Mouse (Mus musculus) left cerebral cortex, adult 11 months (tissue): Measurements from ENCODE around the gene Stambp.

Experiments
- DNase-seq: peaks from one replicate; pipeline ENCODE4 v3.0.0; 2022; ENCODE audit warnings: low spot score

Gene Stambp

GRCm38 (mm10) chr6:83568901-83569862, 3.3 kb downstream of the Stambp start:
- no peak for DNase-seq

- no peak for DNase-seq
Observed at GRCm38 (mm10) chr6:83555972-83556371, 16.6 kb downstream of the Stambp start.

DNA sequence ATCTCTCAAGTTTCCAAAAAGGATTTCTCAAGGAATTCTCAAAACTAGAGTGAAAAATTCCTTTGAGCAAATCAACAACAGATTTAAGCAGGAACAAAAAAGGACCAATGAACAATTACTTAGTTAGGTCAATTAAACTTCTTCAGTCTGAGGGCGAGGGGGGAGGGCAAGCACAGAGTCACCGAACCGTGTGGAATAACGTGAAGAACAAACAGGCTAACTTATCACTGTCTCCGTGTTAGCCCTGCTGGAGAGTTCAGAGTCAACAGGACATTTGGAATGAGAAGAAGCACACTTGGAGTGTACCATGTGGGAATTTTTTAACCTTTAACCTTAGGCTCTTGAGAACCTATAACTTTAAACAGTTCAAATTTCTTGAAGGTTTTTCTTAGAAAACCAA, 24.2 kb downstream of the Stambp start:
- DNase-seq, result no peak

GRCm38 (mm10) chr6:83545778-83546177, 26.8 kb downstream of the Stambp start:
- peak; percentile 42 for DNase-seq

DNA sequence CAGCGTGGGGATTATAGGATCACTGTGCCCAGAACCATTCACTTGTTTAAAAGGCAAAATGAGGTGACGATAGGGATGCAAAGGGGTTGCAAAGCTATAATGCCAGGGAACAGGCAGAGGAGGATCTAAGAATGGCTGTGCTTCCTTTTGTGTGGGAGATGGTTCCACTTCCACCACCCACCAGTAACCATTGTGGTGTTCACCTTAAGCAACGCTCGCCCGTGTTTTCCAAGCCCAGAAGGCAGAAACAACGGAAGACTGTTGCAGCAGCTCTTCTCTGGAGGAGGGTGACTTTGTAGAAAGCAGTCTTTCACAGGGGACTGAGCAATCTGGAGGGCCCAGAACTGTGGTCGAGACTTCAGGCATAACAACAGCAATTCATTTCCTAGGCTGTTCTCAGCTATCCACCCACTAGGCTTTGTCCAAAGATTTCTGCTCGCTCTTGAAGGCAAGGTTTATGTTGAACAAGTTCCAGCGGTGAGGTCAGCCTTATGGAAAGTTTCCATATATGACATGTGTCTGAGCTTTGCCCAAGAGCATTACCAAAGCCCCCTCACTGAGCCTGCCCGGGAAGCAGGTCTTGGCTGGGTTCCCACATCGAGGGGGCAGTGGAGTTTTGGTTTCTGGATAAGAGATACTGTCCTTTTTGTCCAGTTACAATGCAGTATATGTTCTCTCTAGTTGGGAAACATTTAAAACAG, 30.6 kb downstream of the Stambp start:
- no peak for DNase-seq

GRCm38 (mm10) chr6:83540017-83540416, 32.5 kb downstream of the Stambp start:
- DNase-seq, result no peak

- DNase-seq, result no peak
Observed at GRCm38 (mm10) chr6:83536795-83537059, 35.8 kb downstream of the Stambp start.

- no peak for DNase-seq
Observed at GRCm38 (mm10) chr6:83536028-83536794, 36.3 kb downstream of the Stambp start, which contains the start of gene Actg2. TSS of gene Actg2 (minus strand) at chr6:83536265.

DNA sequence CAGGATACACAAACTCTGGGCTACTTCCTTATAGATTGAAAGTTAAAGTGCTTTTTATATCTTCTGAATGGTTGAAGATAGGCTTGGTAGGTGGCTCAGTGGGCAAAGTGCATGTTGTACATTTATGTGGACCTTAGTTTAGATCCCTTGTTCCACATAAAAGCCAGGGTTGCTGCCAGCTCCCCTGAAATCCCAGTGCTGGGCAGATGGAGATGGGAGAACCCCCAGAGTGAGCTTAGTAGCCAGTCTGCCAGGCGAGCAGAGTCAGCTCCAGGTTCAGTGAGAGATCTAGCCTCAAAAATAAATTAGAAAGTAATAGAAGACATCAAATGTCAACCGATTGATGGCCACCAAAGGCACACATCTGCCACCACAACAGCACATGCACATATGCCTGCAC, 39.9 kb downstream of the Stambp start:
- no peak for DNase-seq

- no peak for DNase-seq
Observed at GRCm38 (mm10) chr6:83523194-83523593, 49.3 kb downstream of the Stambp start.

GRCm38 (mm10) chr6:83521784-83522183, 50.7 kb downstream of the Stambp start:
- no peak for DNase-seq

DNA sequence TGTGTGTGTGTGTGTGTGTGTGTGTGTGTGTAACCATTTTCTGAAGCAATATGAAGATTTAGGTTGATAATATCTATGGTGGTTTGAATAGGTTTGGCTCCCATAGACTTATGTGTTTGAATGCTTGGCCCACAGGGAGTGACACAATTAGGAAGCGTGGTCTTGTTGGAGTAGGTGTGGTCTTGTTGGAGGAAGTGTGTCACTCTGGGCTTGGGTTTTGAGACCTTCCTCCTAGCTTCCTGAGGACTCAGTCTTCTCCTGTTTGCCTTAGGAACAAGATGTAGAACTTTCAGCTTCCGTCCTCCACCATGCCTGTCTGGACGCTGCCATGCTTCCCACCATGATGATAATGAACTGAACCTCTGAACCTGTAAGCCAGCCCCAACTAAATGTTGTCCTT, 53.9 kb downstream of the Stambp start:
- no peak for DNase-seq

GRCm38 (mm10) chr6:83515172-83515571, 57.4 kb downstream of the Stambp start:
- DNase-seq, result no peak

GRCm38 (mm10) chr6:83512495-83512894, 60.0 kb downstream of the Stambp start:
- no peak for DNase-seq

DNA sequence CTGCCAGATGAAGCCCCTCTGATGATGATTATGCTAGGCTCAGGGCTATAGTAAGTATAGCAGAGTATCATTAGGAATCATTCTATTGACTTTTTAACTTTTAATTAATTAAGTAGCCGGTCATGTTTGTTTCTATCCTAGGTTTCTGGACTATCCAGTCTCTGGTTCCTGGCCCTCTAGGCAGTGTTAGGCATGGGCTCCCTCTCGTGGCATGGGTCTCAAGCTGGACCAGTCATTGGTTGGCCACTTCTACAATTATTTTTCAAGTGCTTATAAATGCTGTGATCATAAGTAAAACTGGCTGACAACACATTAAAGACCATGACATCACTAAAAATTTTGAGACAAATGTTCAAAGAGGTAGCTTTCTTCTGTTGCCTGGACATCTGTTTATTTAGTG, 62.3 kb downstream of the Stambp start:
- DNase-seq, result no peak

- DNase-seq, result no peak
Observed at GRCm38 (mm10) chr6:83509442-83509841, 63.1 kb downstream of the Stambp start.

GRCm38 (mm10) chr6:83507168-83507546, 65.4 kb downstream of the Stambp start:
- DNase-seq, result no peak

DNA sequence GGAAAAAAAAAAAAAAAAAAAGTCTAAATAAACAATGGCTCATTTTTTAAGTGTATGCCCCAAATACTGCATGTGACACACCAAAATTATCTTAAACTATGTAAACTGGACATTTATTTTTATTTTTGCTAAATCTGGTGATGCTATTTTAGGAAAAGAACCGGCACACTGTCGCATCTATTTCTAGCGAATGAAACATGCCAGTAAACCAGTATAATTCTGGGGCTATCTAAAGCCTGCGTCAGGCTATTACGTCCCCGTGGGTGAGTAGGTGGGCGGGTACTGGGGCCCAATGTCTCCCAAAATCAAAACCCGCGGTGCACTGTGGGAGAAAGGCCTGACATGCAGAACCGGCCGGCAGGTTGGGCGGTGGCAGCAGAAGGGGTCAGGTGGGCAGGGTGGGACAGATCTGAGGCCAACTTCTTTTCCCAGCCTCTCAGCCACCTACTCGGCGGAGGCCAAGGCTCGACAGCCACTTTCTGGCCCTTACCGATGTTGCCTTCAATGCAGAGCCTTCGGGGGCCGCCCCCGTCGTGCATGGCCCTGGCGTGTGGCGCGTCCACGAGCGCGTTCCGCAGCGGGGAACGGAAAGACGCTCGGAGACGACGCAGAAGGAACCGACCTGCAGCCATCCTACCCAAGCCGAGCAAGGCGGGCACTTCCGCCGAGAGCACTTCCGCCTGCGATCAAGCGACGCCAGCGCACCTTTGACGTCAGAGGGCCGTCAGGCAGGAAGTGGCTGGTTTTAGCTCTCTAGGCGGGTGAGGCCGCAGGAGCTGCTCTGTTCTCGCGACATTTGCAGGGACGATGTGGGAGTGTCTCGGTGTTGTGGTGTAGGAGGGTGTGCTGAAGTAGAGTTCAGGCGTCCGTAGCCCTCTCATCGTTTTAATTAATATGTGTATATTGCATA, 66.0 kb downstream of the Stambp start, which contains the start of gene Dguok:
Gene Dguok, minus strand, starts transcription at position 712 of the 910 bp plus-strand sequence.
- DNase-seq, result peak; percentile 95

DNA sequence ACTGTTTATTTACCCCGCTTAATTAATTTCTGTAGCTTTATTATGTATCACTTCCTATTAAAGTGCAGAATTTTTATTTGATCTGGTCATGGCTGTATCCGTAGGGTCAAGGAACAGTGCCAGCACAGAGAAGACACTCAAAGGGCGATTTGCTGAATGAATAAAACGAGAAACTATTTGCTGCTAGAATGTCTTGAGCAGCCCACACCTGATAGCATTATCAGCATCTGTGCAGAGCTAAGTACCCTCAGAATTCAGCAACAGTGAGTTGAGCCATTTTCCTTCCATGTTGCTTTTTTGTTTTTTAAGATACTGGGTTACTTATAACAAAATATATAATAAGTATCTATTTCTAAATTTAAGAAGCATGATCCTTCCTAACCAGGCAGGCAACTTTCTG, 67.0 kb downstream of the Stambp start:
- no peak for DNase-seq

- DNase-seq, result no peak
Observed at GRCm38 (mm10) chr6:83503361-83503760, 69.2 kb downstream of the Stambp start.

GRCm38 (mm10) chr6:83502656-83503055, 69.9 kb downstream of the Stambp start:
- no peak for DNase-seq
